Mouse (Mus musculus): ENCODE data around the gene Il31. TPM values are rescaled to one million over a fixed set of nuclear protein-coding genes. Genes with fewer than 3 reads are reported as not detected.

Il31 gene
- polyA plus RNA-seq, 1 experiment from 2014 or later, result not detected

DNA sequence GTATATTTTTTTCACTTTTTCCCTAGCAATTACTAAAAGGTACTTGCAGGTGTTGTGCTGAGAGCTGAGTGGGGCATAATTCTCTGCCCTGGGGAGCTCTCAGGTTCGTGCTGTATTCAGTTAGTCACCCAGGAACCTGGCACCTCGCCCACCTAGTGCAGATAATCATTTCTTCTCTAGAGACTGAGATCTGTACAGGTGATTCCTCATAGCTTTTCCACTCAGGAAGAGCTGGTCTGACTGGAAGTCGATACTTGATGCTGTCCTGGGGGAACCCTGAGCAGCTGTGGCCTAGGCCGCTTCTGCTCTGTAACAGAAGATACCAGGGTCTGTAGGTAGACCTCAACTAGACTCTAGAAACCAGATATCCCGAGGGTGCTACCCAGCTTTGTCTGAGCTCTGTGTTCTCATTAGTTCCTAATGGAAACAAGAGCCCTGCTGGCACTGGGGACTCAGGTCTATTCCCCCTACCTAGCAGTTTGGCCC is 44.4 kb downstream of the Il31 start:
- H3K4me3 ChIP-seq (ENCODE audit: low read length), result no peak overlapping the region
- no peaks in the 10 kb centered on the region for H3K4me1 ChIP-seq (ENCODE audit: control insufficient read depth, insufficient read depth, low read length)
- H3K27me3 ChIP-seq (ENCODE audit: control insufficient read depth, insufficient read depth, low read length), result no peaks in the 10 kb centered on the region
- WGBS, result 90% methylated on average over 5 of the region's 5 CpGs
- H3K27ac ChIP-seq (ENCODE audit: low read depth, low read length), result no peak overlapping the region
- H3K4me2 ChIP-seq (replicated peaks; ENCODE audit: low read depth, low read length), result no peak overlapping the region
- no peak for ATAC-seq (ENCODE audit: low FRiP score, low TSS enrichment)
- H3K9ac ChIP-seq (ENCODE audit: low read depth, low read length), result no peak overlapping the region
- peaks cover 57% of the 10 kb centered on the region for H3K36me3 ChIP-seq (ENCODE audit: control insufficient read depth, insufficient read depth, low read length)
- H3K9me3 ChIP-seq (ENCODE audit: control insufficient read depth, low read length), result no peaks in the 10 kb centered on the region

DNA sequence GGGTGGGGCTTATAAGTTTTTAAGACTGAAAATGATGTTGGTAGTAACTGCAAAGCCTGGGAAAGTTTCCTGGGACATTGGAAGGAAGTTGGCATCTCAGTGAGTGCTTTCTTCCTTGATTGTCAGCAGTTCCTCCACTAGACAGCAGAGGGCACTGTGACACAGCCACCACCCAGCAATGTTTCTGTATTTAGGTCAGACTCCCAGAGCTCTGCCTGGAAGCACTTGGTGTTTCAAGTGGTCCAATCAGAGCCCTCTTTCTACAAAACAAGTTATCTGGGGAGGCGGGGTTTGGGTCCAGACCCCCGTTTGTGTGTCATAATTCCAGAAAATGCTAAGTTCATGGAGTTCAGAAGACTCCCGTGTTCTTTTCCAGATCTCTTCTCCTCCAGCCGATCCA is 45.2 kb downstream of the Il31 start:
- Histone ChIP-seq H3K4me1 (ENCODE audit: control insufficient read depth, insufficient read depth, low read length) (no peaks in the 10 kb centered on the region), H3K9me3 (ENCODE audit: control insufficient read depth, low read length) (no peaks in the 10 kb centered on the region), H3K4me2 (replicated peaks; ENCODE audit: low read depth, low read length) (no peak overlapping the region), H3K4me3 (ENCODE audit: low read length) (no peak overlapping the region), H3K27me3 (ENCODE audit: control insufficient read depth, insufficient read depth, low read length) (no peaks in the 10 kb centered on the region), H3K27ac (ENCODE audit: low read depth, low read length) (no peak overlapping the region), H3K36me3 (ENCODE audit: control insufficient read depth, insufficient read depth, low read length) (peaks cover 48% of the 10 kb centered on the region), H3K9ac (ENCODE audit: low read depth, low read length) (no peak overlapping the region)
- ATAC-seq (ENCODE audit: low FRiP score, low TSS enrichment), result no peak
- 49% methylated on average over 4 of the region's 4 CpGs for WGBS

DNA sequence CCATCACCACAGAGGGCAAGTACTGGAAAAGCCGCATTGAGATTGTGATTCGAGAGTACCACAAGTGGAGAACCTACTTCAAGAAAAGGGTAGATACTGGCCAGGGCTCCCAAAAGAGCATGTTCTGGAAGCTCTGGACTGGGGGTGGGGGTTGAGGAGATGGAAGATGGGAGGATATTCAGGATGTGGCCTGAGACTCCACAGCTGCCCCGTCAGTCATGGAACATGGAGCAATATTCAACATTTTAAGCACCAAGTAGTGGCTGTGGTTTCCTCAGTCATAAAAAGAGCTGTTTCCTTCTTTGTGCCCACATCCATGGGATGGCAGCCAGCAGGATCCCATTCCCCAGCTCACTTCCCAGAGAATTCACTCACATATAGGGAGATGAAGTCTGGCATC is 47.0 kb downstream of the Il31 start:
- Histone ChIP-seq H3K4me3 (ENCODE audit: low read length) (no peak overlapping the region), H3K9me3 (ENCODE audit: control insufficient read depth, low read length) (no peaks in the 10 kb centered on the region), H3K36me3 (ENCODE audit: control insufficient read depth, insufficient read depth, low read length) (peaks cover 41% of the 10 kb centered on the region), H3K4me1 (ENCODE audit: control insufficient read depth, insufficient read depth, low read length) (no peaks in the 10 kb centered on the region), H3K27me3 (ENCODE audit: control insufficient read depth, insufficient read depth, low read length) (no peaks in the 10 kb centered on the region), H3K9ac (ENCODE audit: low read depth, low read length) (no peak overlapping the region), H3K27ac (ENCODE audit: low read depth, low read length) (no peak overlapping the region), H3K4me2 (replicated peaks; ENCODE audit: low read depth, low read length) (no peak overlapping the region)
- 93% methylated on average over 3 of the region's 3 CpGs for WGBS
- no peak for ATAC-seq (ENCODE audit: low FRiP score, low TSS enrichment)

DNA sequence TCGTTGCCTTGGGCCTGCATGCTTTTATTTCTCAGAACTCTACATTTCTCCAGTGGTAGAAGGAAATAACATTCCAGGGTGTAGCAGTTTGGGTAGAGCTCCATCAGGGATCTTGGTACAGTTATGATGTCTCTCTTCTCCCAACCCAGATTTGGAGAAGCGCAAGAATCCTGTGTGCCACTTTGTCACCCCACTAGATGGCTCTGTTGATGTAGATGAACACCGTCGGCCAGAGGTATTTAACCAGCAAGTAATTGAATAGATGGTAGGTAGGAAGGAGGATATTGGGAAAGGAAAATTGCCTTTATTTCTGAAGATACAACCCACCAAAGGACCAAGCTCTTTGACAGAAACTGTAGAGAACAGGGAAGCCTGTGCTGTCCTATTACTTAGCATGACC is 48.6 kb downstream of the Il31 start:
- Histone ChIP-seq H3K9ac (ENCODE audit: low read depth, low read length) (no peak overlapping the region), H3K4me1 (ENCODE audit: control insufficient read depth, insufficient read depth, low read length) (peaks cover 7% of the 10 kb centered on the region; the same call in 1 of the 2 replicates), H3K27me3 (ENCODE audit: control insufficient read depth, insufficient read depth, low read length) (no peaks in the 10 kb centered on the region), H3K4me2 (replicated peaks; ENCODE audit: low read depth, low read length) (no peak overlapping the region), H3K9me3 (ENCODE audit: control insufficient read depth, low read length) (no peaks in the 10 kb centered on the region), H3K4me3 (ENCODE audit: low read length) (no peak overlapping the region), H3K36me3 (ENCODE audit: control insufficient read depth, insufficient read depth, low read length) (peaks cover 32% of the 10 kb centered on the region), H3K27ac (ENCODE audit: low read depth, low read length) (no peak overlapping the region)
- WGBS, result 74% methylated on average over 4 of the region's 4 CpGs
- ATAC-seq (ENCODE audit: low FRiP score, low TSS enrichment), result no peak

DNA sequence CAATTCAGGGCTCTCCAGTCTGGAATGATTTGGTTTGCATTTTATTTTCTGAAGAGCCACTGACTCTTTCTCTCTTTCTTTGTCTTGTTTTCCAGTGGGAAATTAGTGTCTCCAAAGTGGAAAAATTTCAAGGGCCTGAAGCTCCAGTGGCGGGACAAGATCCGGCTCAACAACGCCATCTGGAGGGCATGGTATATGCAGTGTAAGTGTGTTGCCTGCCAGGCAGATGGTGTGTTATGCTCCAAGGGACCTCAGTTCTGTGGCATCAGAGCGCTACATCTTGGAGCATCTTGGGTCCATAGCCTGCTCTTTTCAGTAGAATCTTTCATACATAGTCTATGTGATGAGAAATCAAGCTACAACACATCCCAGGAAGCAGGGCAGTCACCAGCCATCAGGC is 49.3 kb downstream of the Il31 start:
- no peaks in the 10 kb centered on the region for H3K9me3 ChIP-seq (ENCODE audit: control insufficient read depth, low read length)
- H3K4me1 ChIP-seq (ENCODE audit: control insufficient read depth, insufficient read depth, low read length), result peaks cover 8% of the 10 kb centered on the region; the same call in 1 of the 2 replicates
- peaks cover 27% of the 10 kb centered on the region for H3K36me3 ChIP-seq (ENCODE audit: control insufficient read depth, insufficient read depth, low read length)
- no peak for ATAC-seq (ENCODE audit: low FRiP score, low TSS enrichment)
- H3K4me2 ChIP-seq (replicated peaks; ENCODE audit: low read depth, low read length), result no peak overlapping the region
- WGBS, result 87% methylated on average over 4 of the region's 4 CpGs
- H3K9ac ChIP-seq (ENCODE audit: low read depth, low read length), result no peak overlapping the region
- H3K27ac ChIP-seq (ENCODE audit: low read depth, low read length), result no peak overlapping the region
- no peaks in the 10 kb centered on the region for H3K27me3 ChIP-seq (ENCODE audit: control insufficient read depth, insufficient read depth, low read length)
- H3K4me3 ChIP-seq (ENCODE audit: low read length), result no peak overlapping the region

DNA sequence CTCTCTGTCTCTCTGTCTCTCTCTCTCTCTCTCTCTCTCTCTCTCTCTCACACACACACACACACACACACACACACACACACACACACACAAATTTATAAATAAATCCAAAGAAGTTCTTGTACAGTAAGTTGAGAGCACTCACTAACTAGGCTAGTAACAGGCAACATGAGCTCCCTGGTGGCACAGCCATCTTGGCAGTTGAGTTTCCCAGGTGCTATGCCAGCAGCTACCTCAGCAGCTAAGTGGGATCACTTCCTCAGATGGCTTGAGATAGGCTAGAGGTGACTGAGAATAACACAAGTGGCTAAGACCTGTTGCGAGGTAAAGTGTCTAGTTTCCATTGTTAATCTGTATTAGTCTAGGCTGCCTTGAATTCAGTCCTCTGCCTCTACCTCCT is 50.0 kb downstream of the Il31 start:
- H3K27me3 ChIP-seq (ENCODE audit: control insufficient read depth, insufficient read depth, low read length), result no peaks in the 10 kb centered on the region
- no peaks in the 10 kb centered on the region for H3K9me3 ChIP-seq (ENCODE audit: control insufficient read depth, low read length)
- H3K27ac ChIP-seq (ENCODE audit: low read depth, low read length), result no peak overlapping the region
- no peak overlapping the region for H3K4me3 ChIP-seq (ENCODE audit: low read length)
- peaks cover 20% of the 10 kb centered on the region for H3K36me3 ChIP-seq (ENCODE audit: control insufficient read depth, insufficient read depth, low read length)
- ATAC-seq (ENCODE audit: low FRiP score, low TSS enrichment), result no peak
- no peak overlapping the region for H3K4me2 ChIP-seq (replicated peaks; ENCODE audit: low read depth, low read length)
- WGBS, result 83% methylated on average over 1 of the region's 1 CpGs
- H3K4me1 ChIP-seq (ENCODE audit: control insufficient read depth, insufficient read depth, low read length), result peaks cover 8% of the 10 kb centered on the region; the same call in 1 of the 2 replicates
- no peak overlapping the region for H3K9ac ChIP-seq (ENCODE audit: low read depth, low read length)

DNA sequence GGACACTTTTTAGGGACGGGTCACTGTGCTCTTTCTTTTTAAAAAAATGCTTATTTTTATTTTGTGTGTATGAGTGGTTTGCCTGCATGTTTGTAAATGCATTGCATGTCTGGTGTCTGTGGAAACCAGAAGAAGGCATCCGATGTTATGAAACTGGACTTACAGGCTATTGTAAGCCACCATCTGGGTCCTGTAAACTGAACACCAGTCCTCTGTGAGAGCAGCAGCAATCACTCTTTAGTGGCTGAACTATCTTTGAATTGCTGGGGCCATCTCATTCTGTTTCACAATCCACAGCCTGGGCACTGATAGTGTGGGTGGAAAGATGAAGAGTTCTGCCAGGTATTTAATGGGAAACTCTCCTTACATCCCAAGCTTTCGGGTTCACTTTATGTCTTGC is 50.9 kb downstream of the Il31 start:
- Histone ChIP-seq H3K36me3 (ENCODE audit: control insufficient read depth, insufficient read depth, low read length) (peaks cover 17% of the 10 kb centered on the region), H3K9me3 (ENCODE audit: control insufficient read depth, low read length) (no peaks in the 10 kb centered on the region), H3K4me1 (ENCODE audit: control insufficient read depth, insufficient read depth, low read length) (peaks cover 8% of the 10 kb centered on the region; the same call in 1 of the 2 replicates), H3K27ac (ENCODE audit: low read depth, low read length) (no peak overlapping the region), H3K9ac (ENCODE audit: low read depth, low read length) (no peak overlapping the region), H3K4me2 (replicated peaks; ENCODE audit: low read depth, low read length) (no peak overlapping the region), H3K27me3 (ENCODE audit: control insufficient read depth, insufficient read depth, low read length) (no peaks in the 10 kb centered on the region), H3K4me3 (ENCODE audit: low read length) (no peak overlapping the region)
- WGBS, result 89% methylated on average over 3 of the region's 3 CpGs
- ATAC-seq (ENCODE audit: low FRiP score, low TSS enrichment), result no peak

DNA sequence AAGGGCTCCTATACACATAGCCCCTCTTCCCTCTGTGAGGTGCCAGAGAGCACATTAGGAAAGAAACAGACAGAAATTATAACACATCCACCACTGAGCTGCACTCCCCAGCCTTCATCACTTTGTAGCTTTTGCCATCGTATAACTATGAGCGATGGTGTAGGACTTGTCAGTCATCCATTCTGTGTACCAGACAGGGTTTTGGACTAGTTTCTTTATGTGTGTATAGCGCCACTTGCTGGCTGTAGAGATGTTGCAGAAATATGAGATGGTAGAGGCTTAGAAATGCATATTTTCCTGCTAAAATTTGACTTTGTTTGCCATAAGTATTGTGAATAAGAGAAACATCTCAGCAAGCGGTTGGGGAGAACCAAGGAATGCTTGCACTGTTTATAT is 52.5 kb downstream of the Il31 start:
- Histone ChIP-seq H3K36me3 (ENCODE audit: control insufficient read depth, insufficient read depth, low read length) (peaks cover 3% of the 10 kb centered on the region; the same call in 1 of the 2 replicates), H3K4me2 (replicated peaks; ENCODE audit: low read depth, low read length) (no peak overlapping the region), H3K4me3 (ENCODE audit: low read length) (no peak overlapping the region), H3K9ac (ENCODE audit: low read depth, low read length) (no peak overlapping the region), H3K27me3 (ENCODE audit: control insufficient read depth, insufficient read depth, low read length) (no peaks in the 10 kb centered on the region), H3K27ac (ENCODE audit: low read depth, low read length) (no peak overlapping the region), H3K9me3 (ENCODE audit: control insufficient read depth, low read length) (no peaks in the 10 kb centered on the region), H3K4me1 (ENCODE audit: control insufficient read depth, insufficient read depth, low read length) (peaks cover 15% of the 10 kb centered on the region; the same call in 1 of the 2 replicates)
- 0 out of 2 replicates have a peak, but pooled peaks have one; percentile 20 for ATAC-seq (ENCODE audit: low FRiP score, low TSS enrichment)
- 49% methylated on average over 4 of the region's 4 CpGs for WGBS

DNA sequence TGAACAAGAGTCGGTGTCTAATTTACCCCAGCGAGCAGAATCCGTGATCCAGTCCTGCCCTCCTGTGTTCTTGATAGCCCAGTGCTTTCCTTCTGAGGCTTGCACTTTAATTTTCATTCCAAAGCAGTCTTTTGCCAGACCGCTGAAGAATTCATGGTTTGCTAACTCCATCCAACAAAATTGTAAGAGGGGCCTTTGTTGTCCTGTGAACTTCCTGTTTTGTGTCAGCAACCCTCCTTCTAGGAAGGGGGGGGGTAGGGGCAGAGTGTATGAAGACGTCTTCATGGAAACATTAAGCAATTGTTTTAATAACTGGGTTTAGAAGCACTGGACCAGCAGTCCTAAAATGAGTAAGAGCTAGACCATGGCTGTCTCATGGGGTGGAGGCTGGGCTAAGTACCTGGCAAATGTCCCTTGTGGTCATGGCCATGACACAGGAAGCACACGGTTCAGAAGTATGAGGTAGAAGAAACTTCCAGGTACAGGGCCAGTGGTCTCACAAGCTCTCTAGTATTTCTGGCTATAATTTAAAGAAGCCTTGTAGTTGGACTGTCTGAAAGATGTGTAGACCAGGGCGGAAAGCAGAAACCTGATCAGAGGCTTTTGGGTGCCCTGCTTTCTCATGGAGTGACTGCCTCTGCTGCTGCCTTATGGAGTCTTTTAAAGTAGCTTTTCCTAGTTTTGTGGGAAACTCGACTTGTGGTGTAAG is 53.1 kb downstream of the Il31 start:
- H3K27ac ChIP-seq (ENCODE audit: low read depth, low read length), result no peak overlapping the region
- WGBS, result 56% methylated on average over 8 of the region's 8 CpGs
- H3K4me2 ChIP-seq (replicated peaks; ENCODE audit: low read depth, low read length), result no peak overlapping the region
- no peak overlapping the region for H3K9ac ChIP-seq (ENCODE audit: low read depth, low read length)
- peaks cover 3% of the 10 kb centered on the region; the same call in 1 of the 2 replicates for H3K36me3 ChIP-seq (ENCODE audit: control insufficient read depth, insufficient read depth, low read length)
- no peaks in the 10 kb centered on the region for H3K9me3 ChIP-seq (ENCODE audit: control insufficient read depth, low read length)
- H3K27me3 ChIP-seq (ENCODE audit: control insufficient read depth, insufficient read depth, low read length), result no peaks in the 10 kb centered on the region
- H3K4me3 ChIP-seq (ENCODE audit: low read length), result no peak overlapping the region
- H3K4me1 ChIP-seq (ENCODE audit: control insufficient read depth, insufficient read depth, low read length), result peaks cover 20% of the 10 kb centered on the region; the same call in 1 of the 2 replicates
- no peak for ATAC-seq (ENCODE audit: low FRiP score, low TSS enrichment)
